Mouse (Mus musculus): ENCODE results near the gene Agap1.

GRCm38 (mm10) chr1:89899036-89899435 lies 444.4 kb downstream of the Agap1 start:
- TF ChIP-seq CTCF (IDR thresholded peaks at IDR 0.05; ENCODE audit: control insufficient read depth, insufficient read depth, low read length), result no peak
- TF ChIP-seq POLR2A (IDR thresholded peaks at IDR 0.05; ENCODE audit: borderline replicate concordance, control insufficient read depth, low read depth, low read length), result no peak

Measured in bone marrow, adult 2 months (tissue).